Mouse (Mus musculus) forebrain, postnatal 0 days (tissue): ENCODE data around the gene Nphs1. TPM values are rescaled to one million over a fixed set of nuclear protein-coding genes. Genes with fewer than 3 reads are reported as not detected.
A peak's percentile ranks its signal among the peaks of the same experiment; 100 is the strongest.

Experiments used
- ATAC-seq: fragments of 200-750 bp; cut with Nextera tagmentation; 2 replicates; pipeline ENCODE4 v1.8.0; 2017; ENCODE audit warnings: mild to moderate bottlenecking, moderate library complexity
- DNase-seq: peaks from one replicate; pipeline ENCODE4 v3.0.0-alpha.2; 2015
- H3K27ac ChIP-seq: fragments of 300-500 bp; sonication (generic); 2 replicates; pipeline ENCODE4 v1.5.1; 2014; ENCODE audit warnings: low read depth, mild to moderate bottlenecking, antibody characterized with exemption, low read length, moderate library complexity, mixed read lengths
- H3K27me3 ChIP-seq: fragments of 300-500 bp; sonication (generic); 2 replicates; pipeline ENCODE4 v1.6.1; 2014; ENCODE audit warnings: mild to moderate bottlenecking, low read length, mixed read lengths; ENCODE audit not compliant: insufficient read depth
- H3K36me3 ChIP-seq: fragments of 300-500 bp; sonication (generic); 2 replicates; pipeline ENCODE4 v1.6.1; 2014; ENCODE audit warnings: mild to moderate bottlenecking, moderate library complexity; ENCODE audit not compliant: insufficient read depth
- H3K4me1 ChIP-seq: fragments of 300-500 bp; sonication (generic); 2 replicates; pipeline ENCODE4 v1.6.1; 2014; ENCODE audit warnings: antibody characterized with exemption; ENCODE audit not compliant: insufficient read depth
- H3K4me2 ChIP-seq: fragments of 300-500 bp; sonication (generic); 2 replicates; pipeline ENCODE4 v1.6.1; 2014; ENCODE audit warnings: low read depth, mild to moderate bottlenecking, moderate library complexity
- H3K4me3 ChIP-seq: fragments of 300-500 bp; sonication (generic); 2 replicates; pipeline ENCODE4 v1.5.1; 2014; ENCODE audit warnings: low read depth, low read length, mixed read lengths
- H3K9ac ChIP-seq: fragments of 300-500 bp; sonication (generic); 2 replicates; pipeline ENCODE4 v1.6.1; 2014; ENCODE audit warnings: mild to moderate bottlenecking
- H3K9me3 ChIP-seq: fragments of 300-500 bp; sonication (generic); 2 replicates; pipeline ENCODE4 v1.6.1; 2016; ENCODE audit warnings: low read length
- CTCF ChIP-seq: sonication (generic); IDR thresholded peaks from 2 replicates; pipeline ENCODE4 v1.5.1; 2016; ENCODE audit warnings: antibody characterized with exemption, control low read depth, low read depth
- WGBS: fragments of 180-500 bp; shearing (Covaris S2); extraction: QIAGEN DNeasy Blood & Tissue Kit; methylation state at CpG from one replicate; pipeline ENCODE4 v1.1.7; 2014; 5-methylcytosine and 5-hydroxymethylcytosine counted together
- polyA plus RNA-seq: library from polyadenylated mRNA; unstranded; fragments of >200 nt; fragmentation: Nextera tagmentation; extraction: Ambion mirVana; gene quantifications from 2 replicates; pipeline ENCODE4 v1.2.1, GENCODE M21; 2015
- total RNA-seq: library from RNA; depleted of rRNA; stranded (reverse); fragments of >200 nt; gene quantifications from 2 replicates; pipeline ENCODE4 v1.2.3, GENCODE M21; 2014

Nphs1 gene
- total and polyA plus RNA-seq, 2 experiments from 2014 or later: 0.06 TPM; not detected in 1

DNA sequence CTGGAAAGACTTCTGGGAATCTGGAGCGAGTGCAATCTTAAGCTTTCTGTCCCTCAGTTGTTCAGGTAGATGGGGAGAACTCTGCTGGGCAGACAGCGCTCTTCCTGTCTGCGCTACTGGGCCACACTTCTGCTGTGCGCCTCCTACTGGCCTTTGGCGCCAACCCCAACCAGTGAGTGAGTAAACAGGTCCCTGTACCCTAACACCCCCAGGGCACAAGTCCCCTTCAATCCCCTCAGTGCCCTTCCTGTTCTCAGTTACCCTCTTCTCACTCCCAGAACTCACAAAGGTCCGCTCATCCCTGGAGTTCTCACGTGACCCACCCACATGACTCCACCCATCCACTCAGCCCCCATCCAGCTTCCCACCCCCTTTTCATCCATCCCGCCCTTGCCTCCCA, 60.2 kb downstream of the Nphs1 start:
- Histone ChIP-seq H3K27me3 (no peaks in the 10 kb centered on the region), H3K36me3 (peaks cover 8% of the 10 kb centered on the region), H3K9me3 (no peaks in the 10 kb centered on the region), H3K4me3 (no peak overlapping the region), H3K4me1 (no peaks in the 10 kb centered on the region), H3K27ac (no peak overlapping the region), H3K9ac (no peak overlapping the region), H3K4me2 (no peak overlapping the region)
- no peak for TF ChIP-seq CTCF
- DNase-seq: no peak
- no peak for ATAC-seq
- 46% methylated on average over 8 of the region's 8 CpGs for WGBS

DNA sequence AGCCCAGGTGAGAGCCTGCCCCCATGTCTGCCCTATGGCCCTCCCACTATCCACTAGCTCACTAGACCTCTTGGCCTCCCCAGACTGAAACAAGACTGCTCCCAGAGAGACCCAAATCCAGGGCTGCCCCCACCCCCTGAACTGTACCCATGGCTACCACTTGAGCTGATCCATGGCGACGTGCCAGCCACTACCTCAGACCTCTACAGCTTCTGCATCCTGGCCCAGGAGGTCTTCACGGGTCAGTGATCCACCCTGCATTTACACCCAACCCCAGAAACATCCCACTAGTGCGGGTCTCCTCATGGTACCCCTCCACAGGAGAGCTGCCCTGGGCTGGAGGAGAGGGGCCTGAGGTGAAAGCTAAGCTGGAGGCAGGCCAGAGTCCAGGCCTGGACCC, 62.3 kb downstream of the Nphs1 start:
- H3K27me3 ChIP-seq: no peaks in the 10 kb centered on the region
- H3K9me3 ChIP-seq: no peaks in the 10 kb centered on the region
- H3K4me1 ChIP-seq: no peaks in the 10 kb centered on the region
- H3K27ac ChIP-seq: no peak overlapping the region
- TF ChIP-seq CTCF: no peak
- H3K9ac ChIP-seq: no peak overlapping the region
- H3K4me2 ChIP-seq: no peak overlapping the region
- H3K36me3 ChIP-seq: peaks cover 27% of the 10 kb centered on the region
- DNase-seq: peak; percentile 33
- WGBS: 60% methylated on average over 4 of the region's 4 CpGs
- no peak overlapping the region for H3K4me3 ChIP-seq
- ATAC-seq: peak; percentile 30

DNA sequence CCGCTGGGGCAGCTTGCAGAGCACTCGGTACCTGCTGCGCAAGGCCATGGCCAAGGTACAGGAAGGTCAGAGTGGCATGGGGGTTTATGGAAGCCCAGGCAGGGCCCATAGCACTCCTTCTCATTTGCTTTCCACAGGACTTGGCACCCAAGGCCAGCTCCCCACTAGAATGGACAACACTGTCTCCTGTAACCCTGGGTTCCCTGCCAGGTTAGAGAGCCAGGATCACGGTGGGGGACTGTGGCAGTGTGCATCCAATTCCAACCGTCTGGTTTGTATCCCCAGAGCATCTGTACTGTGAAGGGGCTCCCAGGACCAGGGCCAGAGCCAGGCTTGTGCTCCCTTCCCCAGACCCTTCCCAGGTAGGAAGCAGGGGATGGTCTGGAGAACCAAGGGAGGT, 62.7 kb downstream of the Nphs1 start:
- peak; percentile 34 for DNase-seq

DNA sequence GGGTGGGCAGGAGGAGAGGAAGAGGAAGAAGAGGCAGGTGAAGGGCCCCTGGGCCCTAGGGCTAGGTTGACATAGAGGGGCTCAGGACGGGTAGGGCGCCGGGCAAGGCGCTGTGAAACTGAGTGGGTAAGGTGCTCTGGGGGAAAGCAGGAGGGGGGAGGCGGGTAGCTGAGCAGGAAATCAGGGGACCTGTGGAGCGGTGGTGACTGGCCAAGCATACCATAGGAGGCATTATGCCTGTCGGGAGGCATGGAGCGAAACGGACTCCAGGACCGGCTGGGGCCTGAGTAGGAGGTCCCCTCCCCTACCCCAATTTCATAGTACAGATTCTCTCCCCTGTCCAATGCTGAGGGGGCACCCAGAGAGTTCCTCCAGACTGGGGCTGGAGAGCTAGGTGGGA, 64.8 kb downstream of the Nphs1 start:
- Histone ChIP-seq H3K4me1 (no peaks in the 10 kb centered on the region), H3K36me3 (peaks cover 52% of the 10 kb centered on the region), H3K27me3 (no peaks in the 10 kb centered on the region), H3K4me2 (no peak overlapping the region), H3K9me3 (no peaks in the 10 kb centered on the region), H3K27ac (no peak overlapping the region), H3K4me3 (no peak overlapping the region), H3K9ac (no peak overlapping the region)
- no peak for TF ChIP-seq CTCF
- WGBS: 92% methylated on average over 10 of the region's 10 CpGs
- no peak for DNase-seq
- no peak for ATAC-seq

More for the DNA sequence above, 62.7 kb downstream of the Nphs1 start:
- Histone ChIP-seq H3K9ac (no peak overlapping the region), H3K36me3 (peaks cover 31% of the 10 kb centered on the region), H3K27me3 (no peaks in the 10 kb centered on the region), H3K4me1 (no peaks in the 10 kb centered on the region), H3K4me3 (no peak overlapping the region), H3K27ac (peak overlapping the region; percentile 21; the same call in 1 of the 2 replicates), H3K9me3 (no peaks in the 10 kb centered on the region), H3K4me2 (no peak overlapping the region)
- ATAC-seq: peak; percentile 27; the same call in 1 of the 2 replicates
- WGBS: 58% methylated on average over 5 of the region's 5 CpGs
- TF ChIP-seq CTCF: no peak

DNA sequence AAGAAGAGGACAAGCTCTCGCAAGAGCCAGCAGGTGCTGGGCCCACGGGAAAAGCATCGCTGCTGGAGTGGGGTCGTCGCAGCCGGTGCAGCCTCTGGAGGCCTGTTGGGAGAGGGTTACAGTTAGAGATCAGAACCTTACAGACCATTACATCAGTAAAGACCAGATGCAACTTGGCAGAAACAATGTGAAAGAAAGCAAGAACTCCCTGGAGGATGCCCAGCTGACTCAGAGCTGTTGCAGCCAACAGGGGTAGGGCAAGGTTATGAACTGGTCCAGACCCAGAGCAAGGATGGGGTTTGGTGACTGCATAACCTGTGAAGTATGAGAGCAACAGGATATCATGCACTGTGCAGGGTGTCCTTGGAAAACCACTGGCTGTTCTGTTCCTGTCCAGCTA, 66.4 kb downstream of the Nphs1 start:
- H3K36me3 ChIP-seq: peaks cover 68% of the 10 kb centered on the region

DNA sequence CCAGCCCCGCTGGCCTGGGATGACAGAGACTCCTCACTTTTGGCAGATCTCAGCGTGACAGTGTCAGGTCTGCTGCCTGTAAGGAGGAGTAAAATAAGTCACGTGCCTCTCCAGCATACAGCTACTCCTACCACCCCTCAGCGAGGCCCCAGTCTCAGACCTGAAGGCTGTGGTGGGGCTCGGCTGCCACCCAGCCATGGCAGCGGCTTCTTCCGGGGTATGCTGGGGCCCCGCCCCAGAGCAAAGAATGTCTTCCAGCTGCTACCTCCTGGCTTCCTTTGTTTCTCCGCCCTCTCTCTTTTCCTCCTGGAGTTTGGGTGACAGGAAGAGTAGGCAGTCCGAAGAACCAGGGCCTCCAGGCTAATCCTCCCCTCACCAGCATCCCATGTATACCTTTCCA, 67.8 kb downstream of the Nphs1 start:
- DNase-seq: no peak
- H3K9me3 ChIP-seq: no peaks in the 10 kb centered on the region
- no peak overlapping the region for H3K4me3 ChIP-seq
- ATAC-seq: no peak
- peaks cover 81% of the 10 kb centered on the region for H3K36me3 ChIP-seq
- H3K27me3 ChIP-seq: no peaks in the 10 kb centered on the region
- no peak overlapping the region for H3K9ac ChIP-seq
- H3K4me2 ChIP-seq: no peak overlapping the region
- H3K27ac ChIP-seq: no peak overlapping the region
- H3K4me1 ChIP-seq: no peaks in the 10 kb centered on the region
- no peak for TF ChIP-seq CTCF
- 42% methylated on average over 10 of the region's 10 CpGs for WGBS

More for the DNA sequence above, 66.4 kb downstream of the Nphs1 start:
- H3K4me3 ChIP-seq: no peak overlapping the region
- no peak for DNase-seq
- no peaks in the 10 kb centered on the region for H3K27me3 ChIP-seq
- H3K9me3 ChIP-seq: no peaks in the 10 kb centered on the region
- no peak overlapping the region for H3K4me2 ChIP-seq
- no peak for TF ChIP-seq CTCF
- H3K4me1 ChIP-seq: no peaks in the 10 kb centered on the region
- 84% methylated on average over 6 of the region's 6 CpGs for WGBS
- H3K9ac ChIP-seq: no peak overlapping the region
- no peak for ATAC-seq
- H3K27ac ChIP-seq: no peak overlapping the region

DNA sequence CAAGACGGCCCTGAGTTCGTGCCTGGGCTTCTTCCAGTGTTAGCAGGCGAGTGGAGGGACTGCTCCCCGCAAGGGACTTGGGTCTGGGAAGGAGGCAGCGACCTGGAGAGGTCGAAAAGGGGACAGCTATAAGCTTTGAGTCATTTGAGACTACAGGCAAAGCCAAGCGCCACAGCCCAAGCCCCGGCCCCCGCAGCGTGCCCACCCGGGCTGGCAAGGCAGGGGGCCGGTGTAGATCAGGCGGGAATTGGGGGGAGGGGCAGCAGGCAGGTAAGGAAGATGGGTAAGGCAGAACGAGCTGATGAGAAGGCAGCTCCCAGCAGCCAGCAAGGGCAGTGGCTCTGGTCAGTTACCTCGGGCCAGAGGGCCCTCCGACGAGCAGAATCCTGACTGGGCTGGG, 68.3 kb downstream of the Nphs1 start:
- peaks cover 85% of the 10 kb centered on the region for H3K36me3 ChIP-seq
- no peaks in the 10 kb centered on the region for H3K4me1 ChIP-seq
- no peaks in the 10 kb centered on the region for H3K9me3 ChIP-seq
- no peaks in the 10 kb centered on the region for H3K27me3 ChIP-seq
- H3K9ac ChIP-seq: no peak overlapping the region
- no peak overlapping the region for H3K27ac ChIP-seq
- 31% methylated on average over 17 of the region's 17 CpGs for WGBS
- no peak for TF ChIP-seq CTCF
- H3K4me2 ChIP-seq: no peak overlapping the region
- H3K4me3 ChIP-seq: no peak overlapping the region
- DNase-seq (no peak), ATAC-seq (no peak)
